Mouse (Mus musculus) MEL-GATA-1-ER (cell line): ENCODE measurements around the gene Ccn1.

ENCODE experiments used
- DNase-seq: peaks from one replicate; pipeline ENCODE4 v3.0.0-alpha.2; 2012; ENCODE audit warnings: low read depth; ENCODE audit errors: extremely low read depth

Ccn1 gene

DNA sequence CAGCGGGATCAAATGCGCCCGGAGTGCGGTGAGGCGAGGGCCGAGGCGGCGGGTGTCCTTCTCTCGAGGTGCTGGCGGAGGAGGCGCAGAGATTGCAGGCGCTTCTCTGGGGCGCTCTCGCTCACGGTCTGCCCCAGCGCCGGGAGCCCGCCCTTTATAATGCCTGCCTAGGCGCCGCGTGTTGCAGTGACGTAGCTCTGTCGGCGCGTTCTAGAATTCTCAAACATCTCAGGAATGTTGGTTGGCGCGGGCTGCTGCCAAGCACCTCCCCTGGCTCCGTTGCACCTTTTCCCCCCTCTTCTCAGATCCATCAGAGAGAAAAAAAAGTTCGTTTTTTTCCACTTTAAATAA lies at the start of gene Ccn1:
TSS of gene Ccn1 (minus strand) at position 130 of the 351 bp plus-strand sequence.
- no peak for DNase-seq

DNA sequence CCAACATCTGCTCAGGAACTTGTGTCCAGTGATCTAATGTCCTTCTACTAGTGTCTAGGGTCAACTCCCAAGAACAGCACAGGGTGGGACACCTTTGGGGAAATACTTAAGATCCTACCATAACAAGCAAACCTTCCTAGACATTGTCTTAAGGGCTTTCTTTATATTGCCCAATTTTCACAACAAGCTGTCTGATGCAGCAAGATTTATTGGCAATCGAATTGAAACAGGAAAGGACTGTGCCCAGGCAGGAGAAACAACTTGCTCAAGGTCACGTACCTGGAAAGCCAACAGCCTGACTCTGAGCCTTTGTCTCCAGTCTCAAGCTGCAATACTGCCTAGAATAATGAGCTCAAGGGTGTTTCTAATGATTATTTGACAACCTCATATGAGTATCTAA lies 43.6 kb upstream of the Ccn1 start:
- no peak for DNase-seq

DNA sequence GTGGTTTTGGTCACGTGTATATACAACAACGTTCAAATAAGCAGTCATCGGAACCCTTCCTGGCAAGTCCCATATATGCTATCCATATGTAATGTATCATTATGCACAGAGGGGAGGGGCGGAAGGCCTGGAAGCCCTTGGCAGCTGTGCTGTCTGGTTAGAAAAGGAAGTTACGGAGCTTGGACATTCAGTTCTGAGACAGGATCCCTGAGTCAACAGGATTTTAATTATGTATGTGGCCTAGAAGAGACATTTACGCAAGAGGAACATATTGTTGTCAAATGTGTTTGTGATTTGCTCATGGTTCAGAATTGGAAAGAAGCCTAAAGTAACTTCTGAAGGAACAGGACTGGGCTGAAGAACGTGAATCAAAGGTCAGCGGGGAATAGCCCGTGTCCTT lies 42.3 kb upstream of the Ccn1 start:
- no peak for DNase-seq

DNA sequence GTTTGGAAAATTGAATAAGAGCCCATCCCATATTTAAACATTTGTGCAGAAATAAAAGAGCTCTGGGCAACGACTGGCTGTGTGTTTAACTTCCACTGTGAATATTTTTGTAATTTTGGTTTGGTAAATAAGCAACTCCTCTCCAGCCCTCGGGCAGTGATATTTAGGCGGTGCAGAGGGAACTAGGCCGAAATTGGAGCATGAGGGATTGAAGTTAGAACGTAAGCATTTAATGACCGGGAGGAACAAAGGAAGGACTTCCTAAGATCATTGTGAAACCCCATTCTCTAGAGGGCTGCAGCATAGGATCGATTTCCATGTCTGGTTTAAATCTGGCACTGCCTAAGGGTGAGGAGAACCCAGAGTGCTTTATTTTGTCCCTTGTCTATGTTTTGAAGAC lies 41.6 kb upstream of the Ccn1 start:
- no peak for DNase-seq

DNA sequence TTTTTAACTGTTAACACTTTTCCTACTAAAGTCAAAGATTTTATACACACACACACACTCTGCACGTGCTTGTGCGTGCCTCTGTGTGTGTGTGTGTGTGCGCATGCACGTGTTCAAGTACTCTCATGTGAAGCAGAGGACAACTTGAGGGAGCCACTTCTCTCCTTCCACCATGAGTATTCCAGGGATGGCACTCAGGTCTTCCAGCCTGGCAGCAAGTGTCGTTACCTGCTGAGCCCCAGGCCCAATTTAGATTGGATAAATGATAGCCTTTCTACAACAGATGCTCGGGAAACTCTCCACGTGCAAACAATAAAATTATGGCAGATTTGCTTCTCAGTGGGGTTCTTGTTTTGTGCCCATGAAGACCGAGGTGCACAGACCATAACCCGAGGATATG lies 39.5 kb upstream of the Ccn1 start:
- no peak for DNase-seq

DNA sequence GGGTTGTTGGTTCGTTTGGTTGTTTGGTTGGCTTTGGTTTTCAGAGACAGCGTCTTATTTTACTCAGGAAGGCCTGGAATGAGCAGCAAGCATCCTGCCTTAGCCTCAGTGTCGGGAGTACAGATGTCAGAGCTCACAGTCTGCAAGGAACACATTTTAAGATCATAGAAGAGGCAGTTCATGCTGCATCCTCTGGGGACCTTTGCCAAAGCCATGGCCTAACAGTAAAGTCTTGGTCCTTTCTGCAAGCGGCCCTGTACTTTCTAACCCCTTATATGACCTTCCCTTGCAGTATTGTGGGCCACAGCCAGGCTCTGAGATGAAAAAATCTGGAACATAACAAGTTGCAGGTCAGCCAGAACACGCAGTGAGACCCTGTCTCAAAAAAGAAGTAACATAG lies 38.1 kb upstream of the Ccn1 start:
- DNase-seq = no peak

DNA sequence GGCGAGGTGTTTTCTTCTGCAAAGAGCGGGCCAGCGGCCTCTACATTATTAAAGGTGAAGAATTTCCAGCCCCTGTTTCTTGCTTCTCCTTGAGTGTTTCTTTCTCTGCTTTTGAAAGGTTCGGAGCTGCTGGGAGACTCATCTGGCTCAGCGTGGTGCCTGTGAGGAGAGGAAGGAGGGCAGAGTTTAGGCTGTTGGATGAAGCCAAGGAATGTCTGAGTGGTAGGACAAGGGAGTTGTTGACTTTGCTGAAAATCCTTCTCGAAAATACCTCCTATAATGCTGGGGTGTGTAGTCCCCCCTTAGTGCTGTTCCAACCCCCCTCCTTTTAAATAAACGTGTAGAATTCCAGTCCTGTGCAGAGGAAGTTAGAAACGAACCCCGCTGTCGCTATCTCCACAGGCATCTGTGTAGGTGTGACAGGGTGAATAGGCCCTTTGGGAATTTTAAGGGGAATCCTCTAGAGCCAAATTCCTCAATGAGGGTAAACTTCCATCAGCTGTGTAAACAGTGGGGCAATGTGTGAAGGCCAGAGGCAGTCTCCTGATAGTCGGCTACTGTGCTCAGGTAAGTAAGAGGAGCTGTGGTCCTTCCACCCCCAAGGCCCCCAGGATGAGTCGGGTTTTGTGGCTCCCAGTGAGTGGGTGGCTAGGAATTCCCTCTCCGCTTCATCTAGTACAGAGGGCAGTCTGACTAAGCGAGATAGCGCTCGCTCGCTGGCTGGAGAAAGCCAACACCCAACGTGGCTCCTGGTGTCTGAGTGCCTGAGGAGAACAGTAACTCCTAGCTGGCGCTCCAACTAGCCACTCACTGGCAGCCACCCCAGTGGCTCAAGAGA lies 35.0 kb upstream of the Ccn1 start:
- no peak for DNase-seq

DNA sequence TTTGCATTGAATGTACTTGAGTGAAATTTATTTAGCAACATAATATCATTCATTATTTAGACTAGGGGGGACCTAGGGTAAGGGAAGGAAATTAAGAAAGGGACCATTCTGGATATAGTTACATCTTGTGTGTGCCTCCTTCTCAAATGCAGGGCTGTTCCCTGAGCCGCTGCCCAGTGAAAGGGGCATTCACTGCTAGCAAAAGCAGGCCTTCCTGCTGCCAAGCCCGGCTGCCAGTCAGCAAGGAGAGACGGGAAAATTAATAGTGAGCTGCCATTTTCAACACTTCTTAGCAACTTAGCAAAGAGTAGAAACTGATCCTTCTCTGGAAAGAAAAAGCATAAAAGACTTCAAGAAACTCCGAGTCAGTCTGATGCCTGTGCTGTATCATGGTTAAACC lies 34.4 kb upstream of the Ccn1 start:
- DNase-seq = no peak

DNA sequence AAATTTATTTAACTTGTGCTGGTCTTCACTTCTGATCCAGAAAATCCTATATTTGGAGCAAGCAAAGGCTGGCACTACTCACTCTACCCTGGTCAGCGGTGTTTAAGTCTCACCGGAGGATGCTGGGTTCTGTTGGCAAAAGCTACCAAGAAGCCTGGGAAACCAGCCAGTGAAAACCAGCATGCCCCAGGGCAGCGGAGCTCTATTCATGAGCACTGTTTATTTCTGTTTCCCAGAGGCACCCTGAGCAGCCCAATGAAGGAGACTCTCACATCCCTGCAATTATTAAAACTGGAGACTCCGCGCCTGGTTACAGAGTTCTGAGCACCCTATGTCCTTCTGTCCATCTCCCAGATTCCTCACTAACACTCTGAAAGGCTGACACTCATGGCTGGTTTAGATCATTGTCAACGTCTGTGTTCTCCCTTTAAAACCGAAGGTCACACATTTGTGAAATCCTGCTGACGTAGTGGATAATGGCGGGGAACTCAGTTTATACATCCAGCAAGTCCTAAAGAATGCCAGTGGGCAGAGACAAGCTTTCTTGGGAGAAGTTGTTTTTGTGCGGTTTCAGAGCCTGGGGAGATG lies 31.7 kb upstream of the Ccn1 start:
- no peak for DNase-seq

DNA sequence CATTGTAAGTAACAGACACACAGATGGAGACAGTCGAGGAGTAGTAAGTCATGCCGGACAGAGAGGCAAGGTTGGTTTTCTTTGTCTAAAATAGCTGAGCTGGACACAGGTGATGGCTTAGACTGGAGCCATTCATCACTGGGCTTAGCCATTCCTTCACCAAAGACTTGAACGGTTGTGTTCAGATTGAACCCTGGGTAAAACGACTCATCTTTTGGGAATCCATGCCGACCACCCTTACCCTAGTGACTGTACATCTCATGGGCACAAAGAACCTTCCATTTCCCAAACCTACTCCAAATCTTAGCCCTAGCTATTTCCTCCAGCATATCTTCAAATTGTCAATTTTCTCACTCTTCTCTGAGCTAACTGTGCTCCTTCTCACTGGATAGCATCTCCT lies 30.9 kb upstream of the Ccn1 start:
- DNase-seq = no peak

DNA sequence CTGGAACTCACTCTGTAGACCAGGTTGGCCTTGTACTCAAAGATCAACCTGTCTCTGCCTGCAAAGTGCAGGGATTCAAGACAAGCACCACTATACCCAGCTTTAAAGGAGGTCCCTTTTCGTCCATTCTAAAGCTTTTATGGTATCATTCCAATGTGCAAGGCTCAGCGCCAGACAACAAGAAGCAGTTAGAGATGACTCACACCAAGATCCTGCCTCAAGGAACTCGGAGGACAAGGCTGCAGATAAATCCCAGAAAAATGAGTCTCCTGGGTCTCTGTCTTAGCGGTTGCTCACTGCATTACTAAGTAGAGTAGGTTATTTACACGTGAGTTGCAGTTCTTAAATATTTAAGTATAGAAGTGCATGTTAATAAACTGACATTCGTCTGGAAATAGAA lies 26.4 kb upstream of the Ccn1 start:
- no peak for DNase-seq

DNA sequence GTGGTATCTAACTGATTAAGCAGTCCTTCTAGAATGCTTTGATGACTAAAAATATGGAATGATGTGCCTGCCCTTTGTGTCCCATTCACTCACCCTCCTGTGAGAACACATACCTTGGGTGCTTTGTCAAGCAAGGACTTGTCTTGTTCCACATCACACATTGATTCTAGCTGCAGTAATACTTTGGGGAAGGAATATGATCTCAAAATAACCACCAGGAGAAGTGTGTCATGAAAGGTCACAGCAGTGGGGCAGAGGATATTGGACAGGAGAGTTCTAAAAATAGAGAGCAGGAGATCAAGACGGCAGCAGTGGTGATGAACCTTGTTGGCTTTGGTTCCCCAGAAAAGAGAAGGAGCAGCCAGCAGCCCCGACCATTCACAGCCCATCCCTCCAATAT lies 25.0 kb upstream of the Ccn1 start:
- no peak for DNase-seq

DNA sequence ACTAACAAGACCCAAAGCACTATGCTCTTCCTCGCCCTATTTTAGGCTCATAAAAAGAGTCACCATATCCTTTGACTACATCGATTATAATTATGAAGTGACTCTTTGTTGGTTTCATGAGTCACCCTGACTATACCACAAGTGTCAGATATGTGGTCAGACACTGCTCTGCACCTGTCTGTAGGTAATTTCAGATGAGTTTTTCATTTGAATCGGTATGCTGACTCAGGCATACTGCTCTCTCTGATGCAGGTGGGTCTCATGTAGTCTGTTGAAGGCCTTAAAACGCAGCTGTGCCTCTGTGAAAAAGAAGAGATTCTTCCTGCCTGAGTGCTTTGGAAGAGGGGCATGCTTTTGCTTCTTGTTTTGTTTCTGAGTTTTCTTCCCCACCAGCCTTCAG lies 16.6 kb upstream of the Ccn1 start:
- DNase-seq = no peak

DNA sequence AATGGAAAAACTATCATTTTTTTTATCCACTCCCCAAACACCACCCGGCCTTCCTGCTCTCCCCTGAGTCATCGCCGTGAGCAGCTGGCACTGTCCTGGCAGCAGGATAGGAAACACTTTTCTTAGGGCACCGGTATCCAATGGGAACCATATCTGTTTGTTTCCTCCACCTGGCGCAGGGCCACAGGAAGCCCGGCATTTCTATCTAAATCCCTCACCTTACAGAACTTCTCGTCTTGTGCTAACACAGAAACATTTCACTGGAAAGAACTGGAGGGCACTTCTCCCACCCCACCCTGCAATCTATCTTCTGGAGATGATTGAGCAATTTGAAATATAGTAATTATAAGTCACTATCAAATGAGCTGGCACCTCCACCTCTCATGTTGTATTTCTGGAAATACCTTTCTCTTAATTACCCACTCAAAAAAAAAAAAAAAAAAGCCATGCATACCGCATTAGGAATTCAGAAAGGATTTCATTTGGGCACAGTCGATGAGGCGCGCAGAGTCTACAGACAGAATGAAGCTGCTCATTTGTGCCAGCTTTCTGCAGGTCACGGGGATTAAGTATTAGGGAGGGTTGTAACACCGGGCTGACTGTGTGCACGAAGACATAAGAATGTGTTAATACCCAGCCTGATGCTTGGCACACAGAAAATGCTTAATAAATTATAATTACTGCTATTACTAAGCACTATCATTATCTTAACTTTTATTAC lies 7.4 kb upstream of the Ccn1 start:
- no peak for DNase-seq

DNA sequence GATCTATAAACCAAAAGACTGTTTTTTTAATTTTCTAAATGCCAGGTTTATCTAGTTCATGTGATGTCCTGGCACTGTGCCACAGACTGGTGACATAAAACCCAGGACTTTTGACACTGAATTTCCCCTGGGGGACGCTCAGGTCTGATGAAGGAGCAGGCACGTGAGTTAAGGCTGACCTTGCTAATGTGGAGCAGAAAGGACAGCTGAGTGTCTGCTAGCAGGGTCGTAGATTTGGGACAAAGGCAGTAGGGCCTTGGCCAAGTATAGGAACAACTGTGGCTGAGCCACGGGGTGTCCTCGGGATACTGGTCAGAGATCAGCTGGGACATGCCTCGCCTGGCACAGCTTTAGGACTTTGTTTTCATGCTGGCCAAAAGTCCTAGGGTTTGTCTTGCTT lies 5.2 kb upstream of the Ccn1 start:
- no peak for DNase-seq

DNA sequence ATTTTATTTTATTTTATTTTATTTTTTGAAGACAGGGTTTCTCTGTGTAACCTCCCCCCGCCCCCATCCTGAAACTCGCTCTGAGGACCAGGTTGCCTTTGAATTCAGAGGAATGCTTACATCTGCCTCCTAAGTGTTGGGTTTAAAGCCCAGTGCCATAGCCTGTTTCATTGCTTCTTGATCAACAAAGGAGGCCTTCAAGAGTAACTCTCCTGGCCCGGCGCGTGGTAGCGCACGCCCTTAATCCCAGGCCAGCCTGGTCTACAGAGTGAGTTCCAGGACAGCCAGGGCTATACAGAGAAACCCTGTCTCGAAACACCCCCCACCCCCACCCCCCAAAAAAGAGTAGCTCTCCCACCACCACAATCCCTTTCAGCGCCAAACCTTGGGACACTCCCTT lies 4.2 kb upstream of the Ccn1 start:
- no peak for DNase-seq

DNA sequence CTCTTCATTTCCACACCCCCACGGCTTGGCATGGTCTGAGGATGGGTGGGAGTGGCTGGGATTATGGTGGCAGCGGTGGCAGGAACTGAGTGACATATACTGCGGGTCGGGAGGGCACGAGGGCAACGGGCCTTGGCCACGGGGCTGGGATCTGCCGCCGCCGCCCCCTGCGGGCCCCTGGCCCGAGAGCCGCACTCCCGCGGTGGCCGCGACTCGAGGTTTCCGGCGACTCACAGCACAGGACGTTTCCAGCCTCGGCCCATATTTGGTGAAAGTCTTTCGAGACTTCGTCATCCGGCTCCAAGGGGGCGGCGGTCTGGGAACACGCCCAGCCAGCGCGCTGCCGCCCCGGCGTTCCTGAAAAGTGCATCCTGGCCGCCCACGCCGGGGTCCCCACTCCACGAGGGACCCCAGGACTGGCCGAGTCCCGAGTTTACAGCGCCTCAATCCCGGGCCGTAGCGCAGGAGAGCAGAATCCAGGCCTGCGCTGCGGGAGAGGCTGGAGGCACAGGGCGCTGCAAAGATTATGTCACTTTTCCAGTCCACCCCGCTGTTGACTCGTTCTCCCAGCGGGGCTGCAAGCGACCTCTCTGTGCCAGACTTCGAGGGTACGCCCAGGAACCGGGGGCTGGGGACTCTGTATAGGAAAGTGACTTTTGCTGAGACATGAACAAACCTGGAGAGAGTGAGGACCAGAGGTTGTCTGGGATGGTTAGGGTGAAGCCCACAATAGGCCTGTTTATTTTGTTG lies 3.6 kb upstream of the Ccn1 start:
- no peak for DNase-seq

DNA sequence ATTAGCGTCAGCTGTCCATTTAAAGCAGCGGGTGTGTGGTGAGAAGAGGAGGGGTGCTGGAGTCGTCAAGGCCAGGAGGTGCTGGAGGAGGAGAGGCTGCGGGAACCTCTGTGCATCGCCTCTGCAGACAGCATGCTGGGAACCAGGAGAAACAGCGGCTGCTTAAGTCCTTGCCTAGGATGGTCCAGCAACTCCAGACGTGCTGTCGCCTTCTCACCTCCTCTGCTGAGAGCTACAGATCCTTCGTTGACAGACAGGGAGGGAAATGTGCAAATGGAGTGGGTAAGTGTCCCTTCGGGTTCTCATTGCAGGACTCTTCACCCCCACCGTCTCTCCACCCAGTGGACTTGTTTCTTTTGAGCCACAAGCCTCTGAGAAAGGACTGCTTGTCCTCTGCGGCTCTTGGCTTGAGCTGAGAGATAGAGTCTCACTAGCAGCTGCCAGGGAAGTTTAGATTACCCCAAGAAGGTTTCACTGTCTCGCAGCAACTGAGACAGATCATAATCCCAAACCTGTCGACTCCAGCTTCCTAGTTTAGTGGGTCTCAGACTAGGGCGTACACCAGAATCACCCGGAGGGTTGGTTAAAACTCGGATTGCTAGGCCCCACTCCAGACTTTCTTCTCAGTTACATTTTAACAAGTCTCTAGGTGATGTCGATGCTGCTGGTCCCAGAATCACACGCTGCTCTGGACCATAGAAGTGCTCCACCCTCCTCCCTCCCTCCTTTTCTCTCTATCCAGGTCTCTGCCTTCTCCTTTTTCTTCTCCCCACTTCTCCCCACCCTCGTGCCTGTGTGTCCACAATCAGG lies 2.7 kb upstream of the Ccn1 start:
- DNase-seq = no peak

DNA sequence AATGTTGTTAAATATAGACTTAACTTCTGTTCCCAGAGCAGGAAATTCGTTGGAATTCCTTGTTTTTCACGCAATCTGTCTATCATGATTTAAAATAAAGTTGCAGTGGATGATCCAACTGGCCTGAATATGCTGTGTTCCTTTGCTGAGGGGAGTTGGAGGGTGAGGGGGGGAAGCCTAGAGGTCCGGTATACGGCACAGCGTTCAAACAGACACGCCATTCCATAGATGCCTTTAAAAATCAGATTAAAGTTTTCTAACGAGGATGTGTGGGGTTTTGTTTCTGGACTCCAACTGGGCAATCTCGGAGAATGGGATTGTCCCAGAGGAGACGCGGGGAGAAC lies 2.2 kb upstream of the Ccn1 start:
- DNase-seq = no peak

DNA sequence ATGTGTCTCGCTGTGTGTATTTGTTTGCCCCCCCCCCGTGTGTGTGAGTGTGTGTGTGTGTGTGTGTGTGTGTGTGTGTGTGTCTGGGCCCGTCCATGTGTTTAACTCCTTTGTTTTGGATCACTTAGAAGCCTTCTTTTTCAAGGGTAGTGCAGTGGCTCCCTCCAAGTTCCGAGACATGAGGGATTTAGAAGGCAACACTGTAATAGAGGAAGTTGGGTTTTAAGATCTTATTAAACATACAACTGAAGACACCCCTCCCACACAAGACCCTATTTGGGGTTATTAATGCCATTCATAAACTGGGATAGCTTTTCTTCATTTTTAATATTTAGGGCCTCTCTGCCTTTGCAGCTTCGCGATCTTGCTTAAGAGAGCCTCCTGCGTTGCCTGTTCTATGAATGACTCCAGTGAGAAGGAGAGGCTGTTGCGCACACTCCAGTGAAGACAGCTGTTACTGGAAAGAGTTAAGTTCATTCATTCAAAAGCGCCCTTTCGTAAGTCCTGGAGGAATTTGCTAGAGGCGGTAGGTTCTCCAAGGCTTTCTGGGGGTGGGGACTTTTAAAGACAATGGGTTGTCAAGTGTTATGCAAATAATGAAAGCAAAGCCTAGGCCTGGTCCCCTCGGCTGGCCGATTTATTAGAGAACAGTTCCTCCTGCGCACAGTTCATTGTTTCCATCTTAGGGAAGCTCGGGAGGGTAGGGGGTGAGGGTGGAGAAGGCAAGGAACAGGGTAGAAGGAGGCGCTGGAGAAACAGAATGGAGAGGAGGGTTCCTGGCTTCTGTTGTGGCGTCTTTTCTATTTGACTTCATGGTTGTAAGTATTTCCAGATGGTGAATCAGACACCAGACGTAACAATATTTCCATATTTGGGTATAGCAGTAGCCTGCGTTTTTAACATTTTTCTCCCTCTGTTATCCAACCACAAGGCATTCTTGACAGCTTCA lies 1.5 kb upstream of the Ccn1 start:
- no peak for DNase-seq
